Mouse (Mus musculus) liver, postnatal 0 days (tissue): ENCODE results near the gene Srsf2. TPM values are rescaled to one million over a fixed set of nuclear protein-coding genes. Genes with fewer than 3 reads are reported as not detected.
A peak's percentile ranks its signal among the peaks of the same experiment; 100 is the strongest.

ENCODE experiments used
- ATAC-seq: fragments of 200-750 bp; cut with Nextera tagmentation; 2 replicates; pipeline ENCODE4 v1.8.0; 2017; ENCODE audit warnings: mild to moderate bottlenecking, moderate library complexity
- DNase-seq: peaks from one replicate; pipeline ENCODE4 v3.0.0-alpha.2; 2016
- H3K27ac ChIP-seq: fragments of 300-500 bp; sonication (generic); 2 replicates; pipeline ENCODE4 v1.5.1; 2014; ENCODE audit warnings: antibody characterized with exemption, moderate library complexity, mild to moderate bottlenecking, low read depth
- H3K27me3 ChIP-seq: fragments of 300-500 bp; sonication (generic); 2 replicates; pipeline ENCODE4 v1.6.1; 2014; ENCODE audit warnings: low read length, control low read depth, mixed read lengths; ENCODE audit not compliant: insufficient read depth
- H3K36me3 ChIP-seq: fragments of 300-500 bp; sonication (generic); replicated peaks from 2 replicates; pipeline ENCODE4 v1.6.1; 2014; ENCODE audit warnings: mild to moderate bottlenecking, control low read depth, low read length, moderate library complexity, mixed read lengths; ENCODE audit not compliant: insufficient read depth
- H3K4me1 ChIP-seq: fragments of 300-500 bp; sonication (generic); 2 replicates; pipeline ENCODE4 v1.6.1; 2014; ENCODE audit warnings: antibody characterized with exemption, mild to moderate bottlenecking, control low read depth; ENCODE audit not compliant: insufficient read depth
- H3K4me2 ChIP-seq: fragments of 300-500 bp; sonication (generic); 2 replicates; pipeline ENCODE4 v1.6.1; 2014; ENCODE audit warnings: low read depth, mild to moderate bottlenecking, low read length, moderate library complexity, mixed read lengths
- H3K4me3 ChIP-seq: fragments of 300-500 bp; sonication (generic); 2 replicates; pipeline ENCODE4 v1.5.1; 2014; ENCODE audit warnings: low read depth, low read length
- H3K9ac ChIP-seq: fragments of 300-500 bp; sonication (generic); replicated peaks from 2 replicates; pipeline ENCODE4 v1.6.1; 2014; ENCODE audit warnings: mild to moderate bottlenecking, moderate library complexity
- H3K9me3 ChIP-seq: fragments of 300-500 bp; sonication (generic); 2 replicates; pipeline ENCODE4 v1.6.1; 2016; ENCODE audit warnings: mild to moderate bottlenecking, control low read depth, low read length, mixed read lengths
- CTCF ChIP-seq: sonication (generic); IDR thresholded peaks from 2 replicates; pipeline ENCODE4 v1.5.1; 2016; ENCODE audit warnings: antibody characterized with exemption, low read depth
- EP300 ChIP-seq: IDR thresholded peaks from 2 replicates; pipeline ENCODE4 v1.6.1; 2016; ENCODE audit warnings: antibody characterized with exemption, low read depth, mild to moderate bottlenecking
- WGBS: fragments of 180-500 bp; shearing (Covaris S2); extraction: QIAGEN DNeasy Blood & Tissue Kit; methylation state at CpG from one replicate; pipeline ENCODE4 v1.1.7; 2014; ENCODE audit not compliant: insufficient replicate concordance; 5-methylcytosine and 5-hydroxymethylcytosine counted together
- polyA plus RNA-seq: library from polyadenylated mRNA; unstranded; fragments of >200 nt; fragmentation: Nextera tagmentation; extraction: Ambion mirVana; gene quantifications from 2 replicates; pipeline ENCODE4 v1.2.1, GENCODE M21; 2015

Srsf2 gene
- polyA plus RNA-seq, 1 experiment from 2014 or later = 302 TPM

GRCm38 (mm10) chr11:116846593-116847181, 6.2 kb downstream of the Srsf2 start:
- Histone ChIP-seq H3K36me3 (peaks cover 30% of the 10 kb centered on the region), H3K27me3 (no peaks in the 10 kb centered on the region), H3K4me2 (no peak overlapping the region), H3K4me3 (no peak overlapping the region), H3K9me3 (no peaks in the 10 kb centered on the region), H3K9ac (no peak overlapping the region), H3K27ac (0 out of 2 replicates have a peak overlapping the region, but pooled peaks have one; percentile 17), H3K4me1 (peaks cover 12% of the 10 kb centered on the region)
- WGBS = 65% methylated on average over 4 of the region's 4 CpGs
- ATAC-seq (no peak), DNase-seq (no peak)
- no peak for TF ChIP-seq EP300
- TF ChIP-seq CTCF = no peak

DNA sequence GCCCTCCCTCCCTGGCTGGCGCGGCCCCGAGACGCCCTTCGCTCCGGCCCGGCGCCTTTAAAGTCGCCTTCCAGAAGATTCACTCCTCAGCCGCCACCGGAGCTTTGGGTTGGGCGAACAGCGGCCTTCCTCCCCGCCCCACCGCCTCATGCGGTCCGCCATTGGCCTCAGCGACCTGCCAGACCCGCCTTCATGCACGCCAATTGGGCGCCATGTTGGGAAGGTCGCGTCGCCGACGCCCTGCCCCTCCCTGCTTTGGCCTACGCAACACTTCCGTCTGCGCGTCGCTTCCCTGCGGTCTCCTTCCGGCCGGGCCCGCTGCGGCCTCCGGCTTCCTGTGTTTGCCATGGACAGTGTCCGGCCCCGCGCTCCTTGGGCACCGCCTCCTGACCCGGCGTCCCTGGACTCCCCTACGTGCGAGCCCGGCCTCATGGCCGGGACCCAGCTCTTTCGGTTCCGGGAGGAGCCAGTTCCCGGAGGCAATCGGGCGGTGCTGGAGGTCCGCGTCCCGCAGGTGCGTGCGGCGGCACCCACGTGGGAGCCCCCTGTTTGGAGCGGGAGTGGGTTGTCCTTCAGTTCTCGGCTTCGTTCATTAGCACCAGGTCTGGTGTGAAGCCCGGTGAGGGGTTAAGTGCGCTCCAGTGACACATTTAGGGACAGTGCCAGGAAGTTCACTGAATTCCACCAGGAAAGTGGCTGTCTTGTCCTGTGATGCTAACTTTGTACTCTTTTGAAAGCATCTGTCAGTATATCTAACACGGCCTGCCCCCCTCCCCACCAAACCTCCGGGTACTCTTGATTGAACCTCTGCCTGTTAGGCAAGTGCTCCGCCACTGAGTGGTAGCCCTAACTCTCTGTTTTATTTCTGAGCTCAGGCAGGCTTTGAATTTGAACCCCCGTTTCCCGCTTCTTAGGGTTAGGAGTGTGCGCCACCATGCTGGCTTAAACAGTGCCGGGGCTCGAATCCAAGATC, 9.3 kb downstream of the Srsf2 start, which contains the start of the genes Mettl23 and Jmjd6:
TSS of gene Mettl23 (plus strand) at position 18 of the 973 bp plus-strand sequence.
TSS of gene Jmjd6 (minus strand) at position 189 of the 973 bp plus-strand sequence.
- Histone ChIP-seq H3K4me1 (peaks cover 25% of the 10 kb centered on the region), H3K27ac (peak within 1 kb of the TSS; percentile 99), H3K27me3 (no peaks in the 10 kb centered on the region), H3K4me3 (peak within 1 kb of the TSS; percentile 94), H3K9me3 (no peaks in the 10 kb centered on the region), H3K36me3 (peaks cover 43% of the 10 kb centered on the region), H3K4me2 (peak within 1 kb of the TSS; percentile 96), H3K9ac (peak within 1 kb of the TSS; percentile 96)
- ATAC-seq (peak; percentile 92), DNase-seq (peak; percentile 98)
- WGBS = under 1% methylated on average over 70 of the region's 72 CpGs
- TF ChIP-seq CTCF = no peak
- TF ChIP-seq EP300 = peak; percentile 24; the same call in 1 of the 2 replicates

GRCm38 (mm10) chr11:116842531-116843260, 10.2 kb downstream of the Srsf2 start:
- no peaks in the 10 kb centered on the region for H3K9me3 ChIP-seq
- peak; percentile 42 for ATAC-seq
- TF ChIP-seq CTCF (peak; percentile 31; the same call in 1 of the 2 replicates), EP300 (no peak)
- no peaks in the 10 kb centered on the region for H3K27me3 ChIP-seq
- peak overlapping the region; percentile 96 for H3K4me2 ChIP-seq
- peaks cover 25% of the 10 kb centered on the region for H3K4me1 ChIP-seq
- H3K27ac ChIP-seq = peak overlapping the region; percentile 99
- peak overlapping the region; percentile 94 for H3K4me3 ChIP-seq
- H3K9ac ChIP-seq = peak overlapping the region; percentile 96
- peaks cover 44% of the 10 kb centered on the region for H3K36me3 ChIP-seq
- under 1% methylated on average over 73 of the region's 73 CpGs for WGBS
- DNase-seq = peak; percentile 80

DNA sequence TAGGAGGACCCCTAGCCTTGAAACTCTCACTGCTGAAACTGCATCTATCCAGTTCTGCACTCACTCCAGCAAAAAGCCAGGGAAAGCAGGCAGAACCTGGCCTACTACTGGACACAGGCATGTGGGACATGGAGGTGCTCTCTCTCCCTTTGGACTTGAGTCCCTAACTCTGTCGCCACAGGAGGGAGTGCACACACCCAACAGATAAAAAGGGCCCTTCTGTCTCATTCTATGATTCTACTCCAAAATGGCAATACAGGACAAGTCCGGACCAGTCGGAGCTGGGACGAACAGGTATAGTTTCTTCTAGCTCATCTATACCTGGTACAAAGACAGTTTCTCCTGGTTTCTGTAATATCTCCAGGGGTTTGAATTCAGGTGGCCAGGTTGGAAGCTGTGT, 12.1 kb downstream of the Srsf2 start:
- H3K4me1 ChIP-seq = peaks cover 25% of the 10 kb centered on the region
- ATAC-seq = no peak
- no peak overlapping the region for H3K27ac ChIP-seq
- H3K4me2 ChIP-seq = peak overlapping the region; percentile 96
- no peaks in the 10 kb centered on the region for H3K9me3 ChIP-seq
- 75% methylated on average over 4 of the region's 4 CpGs for WGBS
- H3K4me3 ChIP-seq = 0 out of 2 replicates have a peak overlapping the region, but pooled peaks have one; percentile 94
- H3K36me3 ChIP-seq = peaks cover 53% of the 10 kb centered on the region
- no peak for TF ChIP-seq EP300
- TF ChIP-seq CTCF = 0 out of 2 replicates have a peak, but pooled peaks have one; percentile 3
- H3K27me3 ChIP-seq = no peaks in the 10 kb centered on the region
- no peak for DNase-seq
- no peak overlapping the region for H3K9ac ChIP-seq

- H3K36me3 ChIP-seq = peaks cover 61% of the 10 kb centered on the region
Observed at GRCm38 (mm10) chr11:116839601-116840000, 13.3 kb downstream of the Srsf2 start.

More at GRCm38 (mm10) chr11:116839601-116840000, 13.3 kb downstream of the Srsf2 start:
- DNase-seq = peak; percentile 36
- TF ChIP-seq CTCF = no peak
- TF ChIP-seq EP300 = no peak
- WGBS = 56% methylated on average over 7 of the region's 7 CpGs
- Histone ChIP-seq H3K27me3 (no peaks in the 10 kb centered on the region), H3K4me1 (peaks cover 24% of the 10 kb centered on the region), H3K9me3 (no peaks in the 10 kb centered on the region), H3K27ac (no peak overlapping the region), H3K9ac (no peak overlapping the region), H3K4me2 (no peak overlapping the region), H3K4me3 (no peak overlapping the region)
- ATAC-seq = no peak
